Mouse (Mus musculus): Measurements from ENCODE around the gene Nub1. TPM values are rescaled to one million over a fixed set of nuclear protein-coding genes. Genes with fewer than 3 reads are reported as not detected.
"Not testable (repeated sequence)": the region's sequence is repeated elsewhere in the genome, so short reads cannot be mapped to it uniquely, and the experiment has no call there.

The Nub1 gene
- total RNA-seq, 2 experiments from 2014 or later = 73.5 to 77.9 TPM

DNA sequence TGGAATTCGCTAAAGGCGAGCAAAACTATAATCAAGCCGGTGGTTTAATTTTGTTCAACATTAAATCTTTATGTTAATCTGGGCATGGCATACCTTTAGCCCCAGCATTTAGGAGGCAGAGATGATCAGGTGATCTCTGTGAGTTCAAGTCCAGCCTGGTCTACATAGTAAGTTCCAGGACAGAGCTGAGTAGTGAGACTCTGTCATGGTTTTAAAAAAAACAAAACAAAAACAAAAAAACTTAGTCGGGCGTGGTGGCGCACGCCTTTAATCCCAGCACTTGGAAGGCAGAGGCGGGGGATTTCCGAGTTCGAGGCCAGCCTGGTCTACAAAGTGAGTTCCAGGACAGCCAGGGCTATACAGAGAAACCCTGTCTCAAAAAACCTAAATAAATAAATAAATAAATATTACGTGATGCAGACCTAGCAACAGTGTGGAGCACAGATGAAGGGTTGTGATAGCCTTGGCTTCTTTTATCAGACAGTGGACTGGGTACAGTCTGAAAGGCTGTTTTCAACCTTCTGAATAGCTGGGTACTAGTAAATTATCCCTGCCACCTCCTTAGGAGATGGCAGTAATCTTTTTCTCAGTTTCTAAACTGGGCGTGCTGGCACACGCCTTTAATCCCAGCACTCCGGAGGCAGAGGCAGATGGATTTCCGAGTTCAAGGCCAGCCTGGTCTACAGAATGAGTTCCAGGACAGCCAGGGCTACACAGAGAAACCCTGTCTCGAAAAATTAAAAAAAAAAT is 1.5 kb downstream of the Nub1 start:
- not testable (repeated sequence) for DNase-seq (ENCODE audit: low spot score in 2 of 2)
- intact Hi-C loops (cut with DNase I) = loop anchor here (5.0 kb wide), 1 partner anchor 220 kb away; no protein-coding TSS in a partner anchor

DNA sequence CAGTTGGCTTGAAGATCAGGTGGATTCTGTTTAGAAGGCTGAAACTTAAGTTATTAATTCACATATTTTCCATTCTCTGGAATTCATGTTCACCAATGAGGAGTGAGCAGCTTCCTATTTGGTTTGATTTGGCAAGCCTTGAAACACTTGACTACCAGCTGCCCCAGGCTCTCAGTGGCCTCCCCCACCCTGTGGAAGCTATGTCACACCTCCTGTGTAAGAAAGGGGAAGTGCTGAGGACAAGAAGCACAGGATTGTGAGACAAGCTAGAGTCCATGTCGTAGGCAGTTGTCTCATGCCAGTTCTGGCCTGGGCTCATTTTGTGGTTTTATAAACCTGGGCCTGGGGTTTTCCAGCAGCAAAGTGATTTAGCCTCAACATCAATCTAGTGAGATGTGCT is 2.4 kb downstream of the Nub1 start:
- no peak for DNase-seq (ENCODE audit: low spot score in 2 of 2)
- intact Hi-C loops (cut with DNase I) = loop anchor here (5.0 kb wide), 1 partner anchor 220 kb away; no protein-coding TSS in a partner anchor

DNA sequence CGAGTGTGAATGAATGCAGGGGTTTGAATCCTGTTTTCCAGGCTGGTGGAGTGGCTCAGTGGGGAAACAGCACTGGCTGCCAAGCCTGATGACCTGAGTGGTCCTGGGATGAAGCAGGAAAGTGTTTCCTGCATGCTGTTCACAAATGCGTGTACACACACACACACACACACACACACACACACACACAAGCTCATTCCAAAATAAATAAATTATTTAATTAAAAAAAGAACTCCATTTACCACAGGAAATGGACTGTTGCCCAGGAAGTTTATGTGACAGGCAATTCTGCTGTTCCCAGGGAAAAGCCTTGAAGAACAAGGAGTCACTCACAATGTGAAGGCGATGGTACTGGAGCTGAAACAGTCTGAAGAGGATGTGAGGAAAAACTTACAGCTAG is 11.4 kb downstream of the Nub1 start:
- intact Hi-C loops (cut with DNase I) = no loop called here
- DNase-seq (ENCODE audit: low spot score in 2 of 2) = no peak

DNA sequence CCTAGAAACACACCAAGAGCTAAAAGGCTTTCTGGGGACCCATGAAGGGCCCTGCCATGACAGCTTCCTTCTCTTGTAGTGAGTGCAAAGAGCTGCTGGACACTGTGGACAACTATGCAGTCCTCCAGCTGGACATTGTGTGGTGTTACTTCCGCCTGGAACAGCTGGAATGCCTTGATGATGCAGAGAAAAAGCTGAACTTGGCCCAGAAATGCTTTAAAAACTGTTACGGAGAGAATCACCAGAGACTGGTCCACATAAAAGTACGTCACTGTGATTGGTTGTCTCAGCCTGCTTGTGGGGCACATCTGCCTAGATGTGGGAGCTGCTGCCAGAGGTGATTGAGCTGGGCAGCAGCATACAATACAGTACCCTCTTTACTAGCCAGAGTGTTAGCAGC is 15.9 kb downstream of the Nub1 start:
- no peak for DNase-seq (ENCODE audit: low spot score in 2 of 2)
- intact Hi-C loops (cut with DNase I) = no loop called here

DNA sequence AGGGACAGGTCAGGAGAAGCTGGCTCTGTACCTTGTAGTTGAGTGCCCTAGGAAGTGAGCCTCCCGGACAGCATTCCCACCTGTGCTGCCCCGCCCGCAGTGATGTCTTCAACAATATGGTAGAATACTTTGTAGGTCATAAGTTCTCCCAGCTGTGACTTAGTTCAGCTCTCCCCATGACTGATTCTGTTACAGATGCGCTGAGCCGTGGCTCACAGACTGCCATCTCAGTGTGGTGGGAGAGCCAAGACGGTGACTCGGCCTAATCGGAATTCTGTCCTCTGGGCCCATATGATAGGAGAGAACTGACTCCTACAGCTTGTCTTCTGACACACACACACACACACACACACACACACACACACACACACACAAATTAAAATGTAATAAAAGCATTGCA is 19.3 kb downstream of the Nub1 start:
- intact Hi-C loops (cut with DNase I) = no loop called here
- no peak for DNase-seq (ENCODE audit: low spot score in 2 of 2)

DNA sequence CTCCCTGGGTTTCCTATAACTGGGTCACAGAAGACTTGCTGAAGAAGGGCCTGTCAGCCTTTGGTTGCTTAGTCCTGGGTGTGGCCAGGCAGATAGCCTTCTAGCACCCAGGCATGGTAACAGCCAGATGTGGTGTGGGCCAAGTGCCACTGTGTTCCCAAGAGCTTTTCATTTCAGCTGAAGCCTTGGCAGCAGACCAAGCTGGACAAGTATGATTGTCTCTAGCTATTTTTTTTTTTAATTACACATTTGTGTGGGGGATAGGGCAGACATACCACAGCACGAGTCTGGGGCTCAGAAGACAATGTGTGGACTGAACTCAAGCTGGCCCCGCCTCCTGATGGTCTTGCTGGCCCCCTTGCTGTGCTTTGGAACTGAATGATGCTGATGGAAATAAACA is 24.6 kb downstream of the Nub1 start:
- intact Hi-C loops (cut with DNase I) = no loop called here
- DNase-seq (ENCODE audit: low spot score in 2 of 2) = no peak

DNA sequence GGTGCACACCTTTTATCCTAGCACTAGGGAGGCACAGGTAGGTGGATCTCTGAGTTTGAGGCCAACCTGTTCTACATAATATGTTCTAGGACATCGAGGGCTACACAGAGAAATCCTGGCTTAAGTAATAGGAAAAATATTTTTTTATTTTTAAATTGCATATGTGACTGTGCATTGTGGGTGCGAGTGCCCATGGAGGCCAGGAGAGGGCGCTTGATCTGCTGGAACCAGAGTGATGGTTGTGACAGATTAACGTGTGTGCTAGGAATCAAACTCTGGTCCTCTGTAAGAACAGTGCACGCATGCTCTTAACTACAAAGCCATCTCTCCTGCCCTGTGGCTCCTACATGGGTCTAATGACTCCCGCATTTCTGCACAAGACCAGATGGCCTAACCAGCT is 26.3 kb downstream of the Nub1 start:
- intact Hi-C loops (cut with DNase I) = no loop called here
- DNase-seq (ENCODE audit: low spot score in 2 of 2) = no peak

DNA sequence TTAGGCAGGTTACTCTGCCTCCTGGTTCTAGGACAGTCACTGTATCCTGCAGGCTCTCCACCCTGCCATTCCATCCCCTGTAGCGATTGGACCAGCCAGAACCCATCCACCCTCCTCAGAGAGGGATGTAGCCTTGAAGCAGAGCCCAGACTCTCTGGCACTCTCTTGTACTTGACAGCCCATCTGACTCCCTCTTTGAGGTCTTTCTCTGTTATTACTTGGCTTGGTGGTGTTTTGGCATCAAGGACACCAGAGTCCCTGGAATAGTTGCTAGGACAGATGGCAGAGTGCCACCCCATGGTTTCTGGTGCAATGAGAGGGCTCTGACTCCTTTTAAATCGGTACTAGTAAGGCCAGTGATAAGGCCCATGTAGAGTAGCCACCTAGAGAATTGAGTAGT is 27.9 kb downstream of the Nub1 start:
- no peak for DNase-seq (ENCODE audit: low spot score in 2 of 2)
- intact Hi-C loops (cut with DNase I) = no loop called here

DNA sequence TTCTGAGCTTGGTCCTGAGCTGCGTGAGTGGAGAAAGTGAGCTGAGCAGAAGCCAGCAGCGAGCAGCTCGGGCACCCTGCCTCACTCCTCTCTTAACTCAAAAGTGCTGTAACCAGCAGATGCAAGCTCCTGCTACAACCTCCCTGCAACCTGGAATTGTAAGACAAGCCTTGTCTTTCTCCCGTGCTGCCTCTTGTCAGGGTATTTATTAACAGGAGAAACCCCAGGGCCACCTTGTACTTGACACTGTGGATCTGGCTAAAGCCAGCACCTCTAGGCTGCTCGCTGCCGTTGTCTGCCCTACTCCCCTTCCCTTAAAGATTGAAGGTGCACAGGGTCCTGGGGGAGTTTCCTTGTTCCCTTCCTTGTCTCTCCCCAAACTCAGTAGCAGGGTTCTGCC is 28.7 kb downstream of the Nub1 start:
- no peak for DNase-seq (ENCODE audit: low spot score in 2 of 2)
- intact Hi-C loops (cut with DNase I) = no loop called here

DNA sequence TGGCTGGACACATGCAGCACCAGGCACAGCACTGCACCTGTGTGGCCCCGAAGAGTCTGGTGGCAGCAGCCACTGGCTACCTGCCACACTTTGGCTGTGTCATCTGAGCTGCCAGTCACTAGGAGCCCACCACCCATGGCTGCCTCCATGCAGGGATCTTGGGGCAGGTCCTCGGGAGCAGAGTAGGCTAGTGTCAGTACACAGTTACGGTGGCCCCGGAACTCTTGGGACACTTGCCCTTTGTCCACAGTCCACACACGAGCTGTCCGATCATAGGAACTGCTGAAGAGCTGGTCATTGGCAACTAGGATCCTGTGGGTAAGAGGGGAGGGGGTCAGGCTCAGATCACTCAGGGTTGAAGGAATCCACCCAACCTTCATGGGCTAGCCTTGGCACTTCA is 32.7 kb downstream of the Nub1 start:
- intact Hi-C loops (cut with DNase I) = no loop called here

DNA sequence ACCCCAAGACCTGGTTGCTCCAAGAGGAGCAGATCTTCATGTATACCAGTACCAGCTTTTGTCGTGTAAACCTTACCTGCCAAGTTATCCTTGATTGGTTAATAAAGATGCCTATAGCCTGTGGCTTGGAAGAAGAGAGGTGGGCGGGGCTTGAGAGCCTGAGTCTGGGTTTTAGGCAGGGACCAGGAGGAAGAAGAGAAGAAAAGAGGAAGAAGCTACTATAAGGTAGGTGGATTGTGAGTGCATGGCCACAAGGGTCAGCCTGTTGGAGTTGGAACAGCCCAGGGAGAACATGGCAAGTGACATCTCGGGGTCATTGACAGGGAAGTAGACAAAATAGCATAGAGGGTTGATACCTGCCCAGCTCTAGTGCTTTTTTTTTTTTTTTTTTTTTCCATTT is 34.5 kb downstream of the Nub1 start:
- no peak for DNase-seq (ENCODE audit: low spot score in 2 of 2)
- intact Hi-C loops (cut with DNase I) = no loop called here

More for the DNA sequence above, 32.7 kb downstream of the Nub1 start:
- DNase-seq (ENCODE audit: low spot score in 2 of 2) = no peak

DNA sequence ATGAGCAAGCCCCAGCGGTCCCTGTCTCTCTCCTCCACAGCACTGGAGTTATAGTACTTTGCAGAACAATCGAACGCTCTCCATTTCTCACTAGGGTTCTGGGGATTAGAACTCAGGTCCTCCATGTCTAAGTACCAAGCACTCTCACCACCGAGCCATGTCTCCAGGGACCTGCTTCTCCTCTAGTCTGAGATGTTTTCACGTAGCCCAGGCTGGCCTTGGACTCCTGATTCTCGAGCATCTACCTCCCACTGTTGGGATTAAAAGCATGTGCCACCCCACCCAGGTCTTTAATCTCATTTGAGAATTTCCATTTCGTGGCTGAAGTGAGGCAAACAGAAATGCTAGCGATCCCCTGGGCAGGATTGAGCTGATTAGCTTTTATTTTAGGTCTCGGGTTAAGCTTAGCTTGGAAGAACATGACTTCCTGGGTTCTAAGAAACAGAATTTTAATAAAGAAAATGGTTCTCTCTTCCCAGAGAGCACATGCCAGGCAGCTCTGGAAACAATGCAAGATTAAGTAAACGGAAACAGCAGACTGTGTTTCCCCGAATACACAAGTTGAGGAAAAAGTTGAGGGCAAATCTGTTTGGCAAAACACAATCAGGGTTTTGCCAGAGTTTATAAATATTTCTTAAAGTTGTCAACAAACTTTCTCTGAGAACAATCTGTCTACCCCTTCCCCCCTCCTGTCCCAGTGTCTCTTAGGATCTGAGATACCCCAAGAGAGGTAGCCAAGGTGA is 38.4 kb downstream of the Nub1 start:
- intact Hi-C loops (cut with DNase I) = no loop called here
- no peak for DNase-seq (ENCODE audit: low spot score in 2 of 2)

DNA sequence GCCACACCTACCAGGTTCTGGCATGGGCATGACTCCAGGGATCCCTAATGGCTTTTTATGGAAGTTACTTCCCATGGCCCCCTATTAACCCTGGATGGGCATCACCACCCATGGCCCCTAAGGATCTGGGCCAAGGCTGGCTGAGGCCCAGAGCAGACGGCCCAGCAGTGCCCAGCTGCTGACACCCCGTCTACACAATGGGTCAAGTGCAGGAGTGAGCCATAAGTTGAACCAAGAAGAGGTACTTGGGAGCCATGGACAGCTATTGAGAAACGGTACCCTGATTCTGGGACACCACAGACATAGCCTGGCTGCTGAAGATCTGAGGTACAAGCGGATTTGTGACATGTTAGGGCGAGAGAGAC is 38.9 kb downstream of the Nub1 start:
- DNase-seq (ENCODE audit: low spot score in 2 of 2) = no peak
- intact Hi-C loops (cut with DNase I) = no loop called here

DNA sequence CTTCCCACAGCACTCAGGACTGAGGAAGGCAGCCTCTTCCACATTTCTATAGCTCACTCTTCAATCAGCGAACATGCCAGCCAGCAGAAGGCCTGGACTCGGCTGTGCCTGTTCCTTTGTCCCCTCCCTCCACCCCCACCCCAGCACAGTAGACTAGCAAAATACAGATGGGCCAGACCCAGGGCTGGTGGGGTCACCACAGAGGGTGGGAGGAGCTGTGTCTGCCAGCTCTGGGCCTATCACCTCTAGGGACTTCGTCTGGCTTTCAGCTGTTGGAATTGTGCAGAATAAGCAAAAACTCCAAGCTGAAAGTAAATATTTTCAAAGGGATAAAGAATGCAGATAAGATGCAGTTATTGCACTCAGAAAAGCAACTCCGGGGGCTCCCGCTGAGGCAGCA is 39.5 kb downstream of the Nub1 start:
- DNase-seq (ENCODE audit: low spot score in 2 of 2) = no peak
- intact Hi-C loops (cut with DNase I) = no loop called here

DNA sequence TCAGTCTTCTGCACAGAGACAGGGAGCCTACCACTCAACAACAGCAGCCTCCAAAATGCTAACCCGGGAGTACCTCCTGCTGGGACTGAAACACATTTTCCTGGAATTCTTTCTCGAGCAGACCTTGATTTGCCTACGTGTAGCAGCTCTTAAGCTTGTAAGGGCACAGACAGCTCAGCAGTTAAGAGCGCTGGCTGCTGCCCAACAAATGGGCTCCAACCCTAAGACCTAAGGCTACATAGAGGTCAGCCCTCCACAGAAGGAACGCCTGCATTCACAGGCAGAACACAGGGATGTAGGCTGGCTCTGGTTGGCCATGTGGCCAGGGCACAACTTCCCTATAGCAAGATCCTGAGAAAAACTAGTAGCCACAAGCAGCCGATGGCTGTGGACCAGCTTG is 40.6 kb downstream of the Nub1 start:
- intact Hi-C loops (cut with DNase I) = no loop called here
- no peak for DNase-seq (ENCODE audit: low spot score in 2 of 2)

DNA sequence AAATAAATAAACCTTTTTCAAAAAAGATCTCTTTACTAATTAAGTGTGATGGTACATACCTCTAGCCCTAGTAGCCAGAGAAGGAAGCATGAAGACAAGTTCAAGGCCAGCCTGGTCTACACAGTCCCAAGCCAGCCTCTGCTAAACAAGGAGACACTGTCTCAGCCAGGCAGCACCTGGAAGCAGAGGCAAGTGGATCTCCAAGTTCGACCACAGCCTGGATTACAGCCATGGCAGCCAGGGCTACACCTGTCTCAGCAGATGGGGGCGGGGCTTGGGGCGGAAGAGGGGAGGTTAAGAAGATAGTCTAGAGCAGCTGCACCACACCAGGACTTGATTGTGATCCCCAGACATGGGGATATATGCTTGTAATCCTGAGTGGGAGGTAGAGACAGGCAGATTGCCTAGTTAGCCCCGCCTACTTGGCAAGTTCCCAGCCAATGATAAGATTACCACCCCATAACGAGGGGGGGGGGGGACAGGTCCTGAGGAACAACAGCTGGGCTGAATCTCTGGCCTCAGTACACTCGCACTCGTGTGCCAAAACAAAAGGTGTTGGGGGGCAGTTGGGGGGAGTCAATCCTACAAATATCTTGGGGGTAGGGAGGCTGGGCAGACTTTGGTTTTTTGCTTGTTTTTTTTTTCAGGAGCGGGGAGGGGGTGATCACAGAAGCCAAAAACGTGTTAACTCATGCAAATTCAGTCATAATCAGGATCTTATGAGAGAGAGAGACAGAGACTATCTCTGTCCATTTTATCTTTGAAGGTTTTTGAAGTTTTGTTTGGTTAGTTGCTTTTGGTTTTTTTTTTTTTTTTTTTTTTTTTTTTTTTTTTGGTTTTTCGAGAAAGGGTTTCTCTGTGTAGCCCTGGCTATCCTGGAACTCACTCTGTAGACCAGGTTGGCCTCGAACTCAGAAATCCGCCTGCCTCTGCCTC is 41.8 kb downstream of the Nub1 start:
- intact Hi-C loops (cut with DNase I) = no loop called here
- no peak for DNase-seq (ENCODE audit: low spot score in 2 of 2)

DNA sequence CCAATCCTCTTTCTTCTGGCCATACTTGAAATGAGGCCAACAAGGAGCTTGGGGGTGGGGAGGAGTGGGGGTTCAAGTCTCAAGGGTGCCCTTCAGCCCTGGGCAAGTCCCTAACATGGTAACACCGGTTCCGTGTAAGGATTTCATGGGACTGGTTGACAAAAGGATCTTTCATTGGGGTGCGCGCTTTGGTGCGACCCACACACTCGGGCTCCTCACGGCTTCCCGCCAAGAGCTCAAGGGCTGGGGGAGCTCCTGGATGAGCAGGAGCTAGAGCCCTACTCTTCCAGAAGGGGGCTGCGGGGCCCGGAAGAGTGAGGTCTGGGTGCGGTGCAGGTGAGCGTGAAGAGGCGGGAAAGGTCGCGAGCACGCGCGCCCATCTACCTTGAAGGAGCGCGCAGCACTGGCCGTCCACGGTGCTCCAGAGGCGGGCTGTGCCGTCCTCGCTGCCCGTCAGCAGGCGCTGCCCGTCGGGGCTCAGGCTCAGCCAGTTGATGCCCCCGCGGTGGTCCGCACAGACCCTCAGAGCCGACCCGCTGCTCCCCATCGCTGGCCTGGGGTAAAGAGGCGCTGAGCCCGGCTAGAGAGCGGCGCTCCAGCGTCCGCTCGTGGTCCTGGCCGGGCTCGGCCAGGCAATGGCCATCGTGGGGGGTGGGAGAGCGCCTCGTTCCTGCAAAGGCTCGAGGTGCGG is 44.6 kb downstream of the Nub1 start:
- DNase-seq (ENCODE audit: low spot score in 2 of 2) = no peak
- intact Hi-C loops (cut with DNase I) = no loop called here

DNA sequence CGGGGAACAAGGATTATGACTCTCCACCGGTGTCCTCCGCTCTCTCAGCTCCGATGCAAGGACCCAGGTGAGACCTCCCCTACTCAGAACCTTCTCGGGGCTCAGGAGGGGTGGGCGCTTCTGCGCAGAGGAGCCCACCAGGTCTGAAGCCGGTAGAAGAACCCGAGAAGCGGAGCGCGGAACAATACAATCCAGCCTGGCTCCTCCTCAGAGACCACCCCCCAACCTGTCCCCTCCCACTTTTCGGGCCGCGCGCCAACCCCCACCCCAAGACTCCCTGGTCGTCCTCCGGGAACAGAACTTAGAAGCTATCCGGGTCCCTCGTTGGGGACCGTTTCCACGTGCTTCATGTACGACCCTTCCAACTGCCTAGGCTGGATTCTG is 45.1 kb downstream of the Nub1 start, which contains the start of gene Wdr86:
TSS of gene Wdr86 (minus strand) at position 240 of the 384 bp plus-strand sequence.
- intact Hi-C loops (cut with DNase I) = no loop called here
- DNase-seq (ENCODE audit: low spot score in 2 of 2) = no peak

DNA sequence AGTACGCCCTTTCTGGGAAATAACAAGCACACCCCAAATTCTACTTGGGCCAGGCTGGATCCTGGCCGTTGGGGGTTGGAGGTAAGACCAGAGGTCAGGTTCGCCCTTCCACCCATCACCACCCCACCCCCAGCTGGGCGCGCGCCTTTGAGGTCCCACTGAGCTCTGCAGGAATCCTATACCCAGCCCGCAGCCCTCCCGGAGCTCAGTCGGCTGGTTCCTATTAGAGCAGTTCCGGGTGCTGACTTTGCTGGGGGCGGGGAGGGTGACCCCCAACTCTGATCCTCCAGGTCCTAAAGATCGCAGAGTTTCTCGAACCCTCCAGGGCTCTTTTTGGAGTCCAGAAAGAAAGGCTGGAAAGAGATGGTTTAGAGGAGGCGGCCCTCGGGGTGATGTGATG is 45.7 kb downstream of the Nub1 start:
- DNase-seq (ENCODE audit: low spot score in 2 of 2) = no peak
- intact Hi-C loops (cut with DNase I) = no loop called here

DNA sequence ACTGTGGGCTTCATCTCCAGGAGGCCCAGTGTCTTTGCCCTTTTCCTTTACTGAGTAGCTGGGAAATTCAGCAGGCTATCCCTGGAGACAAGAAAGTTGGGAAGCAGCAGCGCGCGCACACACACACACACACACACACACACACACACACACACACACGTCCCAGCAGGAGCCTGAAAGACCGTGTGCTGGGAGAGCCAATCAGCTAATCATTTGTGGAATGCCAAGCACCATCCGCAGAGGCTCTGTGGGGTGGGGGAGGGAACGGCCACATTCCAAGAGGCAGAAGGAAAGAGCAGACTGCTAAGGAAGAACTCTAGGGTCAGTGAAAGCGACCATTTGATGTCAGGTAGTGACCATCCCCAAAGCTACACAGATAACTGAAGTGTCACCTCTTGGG is 47.8 kb downstream of the Nub1 start:
- no peak for DNase-seq (ENCODE audit: low spot score in 2 of 2)
- intact Hi-C loops (cut with DNase I) = no loop called here

Measured in left cerebral cortex, postnatal 36 days (tissue).